22 mouse cellular contexts compared by ENCODE assay signal in genomic region chr3:108111320-108111719, GRCm38 (mm10). TPM values are rescaled to one million over a fixed set of nuclear protein-coding genes. Genes with fewer than 3 reads are reported as not detected.
DNase-seq lines count a peak whose midpoint lies in the region; ATAC-seq and TF ChIP-seq lines count a peak whose summit lies in the region.
"Had no signal": no experiment of that assay in that cellular context is flagged by ENCODE, and none has a peak within 500 bp of the region (broad histone marks: within the 10 kb centered on the region; RNA-seq: fewer than 3 reads in every experiment).

No protein-coding gene starts in this region.

- intact Hi-C loops in heart, postnatal 36 days (cut with DNase I) = no loop called here
- intact Hi-C loops in gastrocnemius, adult 2 months (cut with DNase I) = no loop called here

- H3K9me3 ChIP-seq in lung, embryonic 14.5 days (ENCODE audit: low read depth, low read length) = no peaks in the 10 kb centered on the region
- H3K9me3 ChIP-seq: embryonic facial prominence, embryonic 10.5 days; embryonic facial prominence, embryonic 12.5 days; forebrain, embryonic 13.5 days; forebrain, embryonic 15.5 days; G1E had no signal

- H3K27me3 ChIP-seq in lung, embryonic 14.5 days (ENCODE audit: insufficient read depth, low read length) = no peaks in the 10 kb centered on the region
- H3K27me3 ChIP-seq in small intestine, adult 2 months (ENCODE audit: control insufficient read depth, insufficient read depth, low read length) = no peaks in the 10 kb centered on the region
- H3K27me3 ChIP-seq: embryonic facial prominence, embryonic 12.5 days; forebrain, embryonic 13.5 days; forebrain, embryonic 15.5 days; Patski had no signal

- H3K4me2 ChIP-seq in lung, embryonic 14.5 days = no peak overlapping the region
- H3K4me2 ChIP-seq: embryonic facial prominence, embryonic 12.5 days; forebrain, embryonic 13.5 days; forebrain, embryonic 15.5 days had no signal

- no peak for TF ChIP-seq CTCF in lung, embryonic 14.5 days (IDR thresholded peaks at IDR 0.05; ENCODE audit: low read depth)
- no peak for TF ChIP-seq CTCF in small intestine, adult 2 months (IDR thresholded peaks at IDR 0.05; ENCODE audit: extremely low read depth, insufficient read length, insufficient replicate concordance, low read depth, low read length)
- TF ChIP-seq CTCF in gastrocnemius, adult 2 months (IDR thresholded peaks at IDR 0.05) = no peak

- 65% methylated on average over 5 of the region's 5 CpGs for WGBS in lung, embryonic 14.5 days
- 66% methylated on average over 5 of the region's 5 CpGs for WGBS in small intestine, adult 2 months

- no peak overlapping the region for H3K4me3 ChIP-seq in lung, embryonic 14.5 days (ENCODE audit: low read depth, low read length)
- no peak overlapping the region for H3K4me3 ChIP-seq in small intestine, adult 2 months (ENCODE audit: low read depth, low read length)
- H3K4me3 ChIP-seq in gastrocnemius, adult 2 months = no peak overlapping the region
- H3K4me3 ChIP-seq: embryonic facial prominence, embryonic 10.5 days; embryonic facial prominence, embryonic 12.5 days; forebrain, embryonic 13.5 days; forebrain, embryonic 15.5 days had no signal

- ATAC-seq in lung, embryonic 14.5 days (ENCODE audit: insufficient read depth) = no peak
- ATAC-seq: activated CD4-positive, CD25-positive, alpha-beta regulatory T cell, adult 4 months; forebrain, embryonic 13.5 days; forebrain, embryonic 15.5 days; forebrain, postnatal 0 days; Patski had no signal

- H3K4me1 ChIP-seq in lung, embryonic 14.5 days (ENCODE audit: insufficient read depth) = no peaks in the 10 kb centered on the region
- peaks cover 10% of the 10 kb centered on the region for H3K4me1 ChIP-seq in small intestine, adult 2 months (ENCODE audit: control insufficient read depth, insufficient read depth, insufficient read length, low read length)
- H3K4me1 ChIP-seq: embryonic facial prominence, embryonic 10.5 days; embryonic facial prominence, embryonic 12.5 days; forebrain, embryonic 13.5 days had no signal

- peaks cover 81% of the 10 kb centered on the region for H3K36me3 ChIP-seq in lung, embryonic 14.5 days (ENCODE audit: insufficient read depth)
- peaks cover 57% of the 10 kb centered on the region for H3K36me3 ChIP-seq in small intestine, adult 2 months (ENCODE audit: control insufficient read depth, insufficient read depth, low read length)

- no peak for TF ChIP-seq POLR2A in small intestine, adult 2 months (IDR thresholded peaks at IDR 0.05; ENCODE audit: low read depth, low read length)

- no peak overlapping the region for H3K9ac ChIP-seq in lung, embryonic 14.5 days
- H3K9ac ChIP-seq: embryonic facial prominence, embryonic 12.5 days; forebrain, embryonic 13.5 days; forebrain, embryonic 15.5 days; forebrain, postnatal 0 days had no signal

- no peak overlapping the region for H3K27ac ChIP-seq in lung, embryonic 14.5 days (ENCODE audit: low read depth)
- peak overlapping the region; percentile 88; the same call in 1 of the 2 replicates for H3K27ac ChIP-seq in small intestine, adult 2 months (ENCODE audit: insufficient read depth, low read depth, low read length)
- no peak overlapping the region for H3K27ac ChIP-seq in gastrocnemius, adult 2 months
- H3K27ac ChIP-seq: embryonic facial prominence, embryonic 10.5 days; embryonic facial prominence, embryonic 12.5 days; forebrain, embryonic 13.5 days; forebrain, embryonic 15.5 days had no signal

- DNase-seq in adrenal gland, postnatal 10 days = peak; percentile 38
- DNase-seq in adrenal gland, postnatal 4 days (ENCODE audit: low spot score in 2 of 2) = no peak
- DNase-seq in heart, adult 11 months = peak; percentile 87
- no peak for DNase-seq in heart, postnatal 36 days
- DNase-seq in lung, embryonic 14.5 days = peak; percentile 11
- DNase-seq in lung, postnatal 25 days (ENCODE audit: low spot score) = no peak
- DNase-seq in gastrocnemius, adult 2 months = no peak
- DNase-seq: adrenal gland, adult 8-10 months; cerebellum, adult 11-12 months; cerebellum, adult 2 months; cerebellum, adult 9-10 months; cerebellum, postnatal 10 days; cerebellum, postnatal 25 days; forebrain, postnatal 0 days had no signal

RNA-seq across cellular contexts. Expression of gene Gnat2, which starts 18.7 kb away (rescaled TPM):
- 1 to 10 TPM; 6.6 to 6.8 TPM for total RNA-seq in adrenal gland, postnatal 10 days (2021)
- total RNA-seq in adrenal gland, postnatal 4 days (2021) = 1 to 10 TPM; 3.9 to 4.1 TPM
- not detected for total RNA-seq in heart, postnatal 36 days (2021)
- polyA plus RNA-seq in lung, embryonic 14.5 days (2014; fragmentation: Nextera tagmentation; extraction: Ambion mirVana) = 0.50 and 0.97 TPM in 2 replicates
- polyA plus RNA-seq in small intestine, adult 2 months (2012; rRNA removed) = 0.86 and 0.91 TPM in 2 replicates
- total RNA-seq in gastrocnemius, adult 2 months (2021) = under 1 TPM; 0.26 to 0.36 TPM
- polyA plus RNA-seq: activated CD4-positive, CD25-positive, alpha-beta regulatory T cell, adult 4 months had no signal

RNA-seq across cellular contexts. Expression of gene Ampd2, which starts 24.9 kb away (rescaled TPM):
- 10 to 100 TPM; 79.3 to 92.2 TPM for total RNA-seq in adrenal gland, postnatal 10 days (2021)
- total RNA-seq in adrenal gland, postnatal 4 days (2021) = 100 to 1,000 TPM; 101 to 109 TPM
- total RNA-seq in heart, postnatal 36 days (2021) = 1 to 10 TPM; 4.6 to 5.1 TPM
- 31.4 and 37.4 TPM in 2 replicates for polyA plus RNA-seq in lung, embryonic 14.5 days (2014; fragmentation: Nextera tagmentation; extraction: Ambion mirVana)
- polyA plus RNA-seq in small intestine, adult 2 months (2012; rRNA removed) = 88.8 and 107 TPM in 2 replicates
- total RNA-seq in gastrocnemius, adult 2 months (2021) = 1 to 10 TPM; 3.8 to 5.6 TPM

RNA-seq across cellular contexts. Expression of gene Gnai3, which starts 34.6 kb away (rescaled TPM):
- 100 to 1,000 TPM; 101 to 113 TPM for total RNA-seq in adrenal gland, postnatal 10 days (2021)
- total RNA-seq in adrenal gland, postnatal 4 days (2021) = 100 to 1,000 TPM; 128 to 135 TPM
- total RNA-seq in heart, postnatal 36 days (2021) = 10 to 100 TPM; 18.3 to 20.0 TPM
- 172 and 178 TPM in 2 replicates for polyA plus RNA-seq in lung, embryonic 14.5 days (2014; fragmentation: Nextera tagmentation; extraction: Ambion mirVana)
- 5.4 and 14.8 TPM in 2 replicates for polyA plus RNA-seq in small intestine, adult 2 months (2012; rRNA removed)
- total RNA-seq in gastrocnemius, adult 2 months (2021) = 10 to 100 TPM; 12.0 to 13.8 TPM

RNA-seq across cellular contexts. Expression of gene Gpr61, which starts 43.4 kb away (rescaled TPM):
- under 1 TPM; 0.15 to 0.48 TPM for total RNA-seq in adrenal gland, postnatal 10 days (2021)
- total RNA-seq in adrenal gland, postnatal 4 days (2021) = under 1 TPM; 0.25 to 0.39 TPM
- total RNA-seq in heart, postnatal 36 days (2021) = not detected
- 0.11 TPM in 1 of 2 replicates, not detected in the other for polyA plus RNA-seq in lung, embryonic 14.5 days (2014; fragmentation: Nextera tagmentation; extraction: Ambion mirVana)
- polyA plus RNA-seq in small intestine, adult 2 months (2012; rRNA removed) = 0.05 TPM in 1 of 2 replicates, not detected in the other
- not detected for total RNA-seq in gastrocnemius, adult 2 months (2021)
- polyA plus RNA-seq: activated CD4-positive, CD25-positive, alpha-beta regulatory T cell, adult 4 months; G1E had no signal

Comparison
In these comparisons a context has a peak if more than half of its experiments do, and no peak if none do; other contexts are left out.
1. DNase-seq: peak in adrenal gland, postnatal 10 days (single experiment), heart, adult 11 months (single experiment) and lung, embryonic 14.5 days (single experiment); none in adrenal gland, postnatal 4 days (0 of 2), heart, postnatal 36 days (0 of 2), lung, postnatal 25 days (single experiment) and gastrocnemius, adult 2 months (single experiment).
2. RNA of gene Ampd2, which starts 24.9 kb away (total RNA-seq): 101 to 109 TPM in adrenal gland, postnatal 4 days and 79.3 to 92.2 TPM in adrenal gland, postnatal 10 days; 3.8 to 5.6 TPM in gastrocnemius, adult 2 months and 4.6 to 5.1 TPM in heart, postnatal 36 days; every median in the first group is over 10 times any median in the second.
3. RNA of gene Gnai3, which starts 34.6 kb away (total RNA-seq): 128 to 135 TPM in adrenal gland, postnatal 4 days and 101 to 113 TPM in adrenal gland, postnatal 10 days; 18.3 to 20.0 TPM in heart, postnatal 36 days and 12.0 to 13.8 TPM in gastrocnemius, adult 2 months; every median in the first group is over 4 times any median in the second.